Mouse (Mus musculus): ENCODE results near the gene Agap2. TPM values are rescaled to one million over a fixed set of nuclear protein-coding genes. Genes with fewer than 3 reads are reported as not detected.
"Not testable (repeated sequence)": the region's sequence is repeated elsewhere in the genome, so short reads cannot be mapped to it uniquely, and the experiment has no call there.

The Agap2 gene
- polyA plus RNA-seq, 1 experiment from 2014 or later = 2.9 TPM

GRCm38 (mm10) chr10:127121066-127121477, 46.0 kb downstream of the Agap2 start, which contains the start of gene Os9:
Gene Os9, minus strand, starts transcription at chr10:127121131.
- Histone ChIP-seq H3K36me3 (peaks cover 32% of the 10 kb centered on the region), H3K4me3 (peak within 1 kb of the TSS; percentile 96), H3K4me1 (peaks cover 36% of the 10 kb centered on the region), H3K9ac (replicated peaks) (peak within 1 kb of the TSS; percentile 86), H3K4me2 (replicated peaks) (peak within 1 kb of the TSS; percentile 87), H3K27me3 (no peaks in the 10 kb centered on the region), H3K9me3 (no peaks in the 10 kb centered on the region), H3K27ac (replicated peaks) (peak within 1 kb of the TSS; percentile 90)
- ATAC-seq (replicated peaks) = peak; percentile 95
- under 1% methylated on average over 19 of the region's 19 CpGs for WGBS

GRCm38 (mm10) chr10:127122018-127122417, 46.9 kb downstream of the Agap2 start:
- Histone ChIP-seq H3K4me2 (replicated peaks) (peak overlapping the region; percentile 87), H3K9ac (replicated peaks) (peak overlapping the region; percentile 23; the same call in 1 of the 2 replicates), H3K4me1 (peaks cover 36% of the 10 kb centered on the region), H3K4me3 (peak overlapping the region; percentile 96), H3K9me3 (no peaks in the 10 kb centered on the region), H3K27me3 (no peaks in the 10 kb centered on the region), H3K36me3 (peaks cover 24% of the 10 kb centered on the region), H3K27ac (replicated peaks) (peak overlapping the region; percentile 90)
- ATAC-seq (replicated peaks) = no peak
- WGBS = 84% methylated on average over 3 of the region's 3 CpGs

DNA sequence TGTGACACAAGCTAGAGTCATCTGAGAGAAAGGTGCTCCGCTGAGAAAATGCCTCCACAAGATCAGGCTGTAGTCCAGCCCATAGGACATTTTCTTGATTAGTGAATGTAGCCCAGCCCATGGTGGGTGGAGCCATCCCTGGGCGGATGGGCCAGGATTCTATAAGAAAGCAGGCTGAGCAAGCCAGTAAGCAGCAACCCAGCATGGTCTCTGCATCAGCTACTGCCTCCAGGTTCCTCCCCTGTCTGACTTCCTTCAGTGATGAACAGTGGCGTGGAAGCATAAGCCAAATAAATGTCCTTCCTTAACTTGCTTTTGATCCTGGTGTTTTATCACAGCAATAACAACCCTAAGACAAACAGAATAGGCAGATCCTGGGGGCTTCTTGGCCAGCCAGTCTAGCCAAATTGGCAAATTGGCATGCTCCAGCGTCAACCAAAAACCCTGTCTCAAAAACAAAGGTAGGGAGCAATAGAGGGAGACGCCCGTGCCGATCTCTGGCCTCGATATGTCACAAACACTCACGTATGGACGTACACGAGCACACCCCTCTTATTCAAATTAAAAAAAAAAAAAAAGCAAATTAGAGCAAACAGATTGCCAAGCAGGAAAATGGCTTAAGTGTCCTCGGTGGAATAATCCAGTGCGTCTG, 47.8 kb downstream of the Agap2 start:
- peak; percentile 26; the same call in 1 of the 2 replicates for ATAC-seq (replicated peaks)
- H3K27me3 ChIP-seq = no peaks in the 10 kb centered on the region
- peak overlapping the region; percentile 90 for H3K27ac ChIP-seq (replicated peaks)
- peak overlapping the region; percentile 87 for H3K4me2 ChIP-seq (replicated peaks)
- peak overlapping the region; percentile 44 for H3K9ac ChIP-seq (replicated peaks)
- H3K4me3 ChIP-seq = peak overlapping the region; percentile 96
- no peaks in the 10 kb centered on the region for H3K9me3 ChIP-seq
- 13% methylated on average over 13 of the region's 13 CpGs for WGBS
- peaks cover 16% of the 10 kb centered on the region for H3K36me3 ChIP-seq
- peaks cover 36% of the 10 kb centered on the region for H3K4me1 ChIP-seq

DNA sequence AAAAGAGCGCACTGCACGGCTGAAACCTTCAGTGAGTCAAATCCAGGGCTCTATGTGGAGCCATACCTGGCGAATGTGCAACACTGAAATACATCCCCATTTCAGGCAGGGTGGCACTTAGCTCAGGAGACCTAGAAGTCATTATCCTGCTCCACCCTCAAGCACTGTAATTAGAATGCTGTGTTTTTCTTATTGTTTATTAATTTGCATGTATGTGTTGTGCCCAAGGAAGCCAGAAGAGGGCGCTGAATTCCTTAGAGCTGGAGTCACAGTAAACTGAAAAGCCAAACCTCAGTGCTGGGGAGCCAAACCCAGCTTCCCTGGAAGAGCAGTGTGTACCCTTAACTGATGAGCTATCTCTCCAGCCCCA, 48.3 kb downstream of the Agap2 start:
- H3K27me3 ChIP-seq = no peaks in the 10 kb centered on the region
- peak overlapping the region; percentile 90 for H3K27ac ChIP-seq (replicated peaks)
- H3K4me2 ChIP-seq (replicated peaks) = peak overlapping the region; percentile 87
- H3K36me3 ChIP-seq = peaks cover 11% of the 10 kb centered on the region
- H3K4me1 ChIP-seq = peaks cover 36% of the 10 kb centered on the region
- WGBS = 8% methylated on average over 4 of the region's 4 CpGs
- no peak for ATAC-seq (replicated peaks)
- H3K9me3 ChIP-seq = no peaks in the 10 kb centered on the region
- H3K4me3 ChIP-seq = peak overlapping the region; percentile 96
- peak overlapping the region; percentile 44; the same call in 1 of the 2 replicates for H3K9ac ChIP-seq (replicated peaks)

DNA sequence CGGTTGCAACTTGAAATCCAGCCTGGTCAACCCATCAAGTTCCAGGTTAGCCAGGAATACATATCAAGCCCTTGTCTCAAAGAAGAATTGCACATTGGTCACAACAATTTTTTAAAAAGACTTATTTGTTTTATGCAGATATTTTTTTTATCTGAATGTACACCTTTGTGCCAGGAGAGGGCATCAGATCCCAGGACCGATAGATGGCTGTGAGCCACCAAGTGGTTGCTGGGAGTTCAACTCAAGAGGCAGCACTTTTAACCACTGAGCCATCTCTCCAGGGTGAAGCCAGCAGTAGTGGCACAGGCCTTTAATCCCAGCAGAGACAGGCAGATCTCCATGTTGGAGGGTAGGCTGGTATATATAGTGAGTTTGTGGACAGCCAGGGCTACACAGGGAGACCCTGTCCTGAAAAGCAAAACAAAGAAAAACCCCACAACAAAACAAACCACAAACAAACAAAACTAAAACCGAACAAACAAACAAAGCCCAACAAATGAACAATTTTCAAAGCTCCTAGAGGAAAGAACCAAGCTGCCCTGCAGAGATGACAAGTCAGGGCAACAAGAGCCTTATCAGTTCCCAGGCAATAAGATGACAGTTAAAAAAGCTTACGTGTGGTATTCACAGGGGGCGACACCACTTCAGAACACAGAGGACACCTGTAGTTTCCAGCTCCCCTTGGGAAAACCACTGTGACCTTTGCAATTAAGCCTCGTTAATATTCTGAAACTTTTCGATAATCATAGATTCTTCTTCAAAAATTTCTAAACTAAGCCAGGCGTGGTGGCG, 50.3 kb downstream of the Agap2 start:
- Histone ChIP-seq H3K27me3 (no peaks in the 10 kb centered on the region), H3K9ac (replicated peaks) (no peak overlapping the region), H3K27ac (replicated peaks) (no peak overlapping the region), H3K4me2 (replicated peaks) (no peak overlapping the region), H3K4me3 (no peak overlapping the region), H3K4me1 (peaks cover 23% of the 10 kb centered on the region), H3K36me3 (no peaks in the 10 kb centered on the region), H3K9me3 (no peaks in the 10 kb centered on the region)
- WGBS = 77% methylated on average over 9 of the region's 9 CpGs
- ATAC-seq (replicated peaks) = no peak

DNA sequence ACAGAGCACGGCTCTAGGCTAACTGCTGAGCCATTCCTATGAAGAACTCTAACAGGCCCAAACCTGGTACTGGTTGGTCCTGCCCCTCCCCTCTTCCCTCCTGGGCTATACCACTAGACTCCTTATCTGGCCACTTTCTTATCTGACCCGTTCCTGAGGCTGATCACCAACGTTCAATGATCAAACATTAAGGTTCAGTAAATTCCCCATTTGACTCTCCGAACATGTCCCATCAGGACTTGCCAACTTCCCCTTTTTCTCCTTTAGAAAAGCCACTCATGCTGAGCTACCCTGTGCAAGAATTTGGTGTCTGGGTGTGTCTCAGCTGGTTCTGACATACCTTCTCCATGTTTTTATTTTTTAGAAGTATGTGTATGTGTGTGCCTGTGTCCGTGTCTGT, 51.5 kb downstream of the Agap2 start:
- Histone ChIP-seq H3K36me3 (no peaks in the 10 kb centered on the region), H3K4me1 (peaks cover 21% of the 10 kb centered on the region), H3K9me3 (no peaks in the 10 kb centered on the region), H3K4me3 (no peak overlapping the region), H3K9ac (replicated peaks) (no peak overlapping the region), H3K27ac (replicated peaks) (no peak overlapping the region), H3K27me3 (no peaks in the 10 kb centered on the region), H3K4me2 (replicated peaks) (no peak overlapping the region)
- ATAC-seq (replicated peaks) = no peak
- 88% methylated on average over 5 of the region's 5 CpGs for WGBS

DNA sequence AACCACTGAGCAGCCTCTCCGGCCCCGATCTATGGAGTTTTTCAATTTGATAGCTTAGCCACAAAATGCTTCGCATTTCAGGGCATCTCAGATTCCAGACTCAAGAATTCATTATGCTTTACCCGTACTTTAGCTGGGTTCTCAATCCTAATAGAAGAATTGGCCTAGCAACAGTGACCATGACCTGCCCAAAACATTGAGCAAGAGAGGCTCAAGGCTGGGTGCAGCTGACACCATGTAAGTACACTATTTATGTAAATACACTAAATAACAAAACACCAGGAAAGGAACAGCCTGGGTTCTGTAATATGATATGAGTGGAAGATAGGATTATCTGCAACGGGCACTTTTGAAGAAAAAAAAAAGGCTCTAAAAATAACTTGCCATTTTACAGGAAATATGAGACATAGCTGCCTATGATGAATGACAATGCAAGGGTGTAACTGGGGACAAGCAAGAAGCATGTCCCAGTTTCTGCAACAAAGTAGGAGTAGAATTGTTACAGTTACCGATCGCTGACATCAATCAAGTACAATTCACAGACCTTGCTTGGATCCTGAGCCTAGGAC, 52.7 kb downstream of the Agap2 start:
- no peaks in the 10 kb centered on the region for H3K27me3 ChIP-seq
- WGBS = 88% methylated on average over 7 of the region's 7 CpGs
- H3K9me3 ChIP-seq = no peaks in the 10 kb centered on the region
- no peak overlapping the region for H3K4me3 ChIP-seq
- no peaks in the 10 kb centered on the region for H3K36me3 ChIP-seq
- H3K9ac ChIP-seq (replicated peaks) = no peak overlapping the region
- H3K4me2 ChIP-seq (replicated peaks) = no peak overlapping the region
- no peak overlapping the region for H3K27ac ChIP-seq (replicated peaks)
- peaks cover 9% of the 10 kb centered on the region for H3K4me1 ChIP-seq
- no peak for ATAC-seq (replicated peaks)

DNA sequence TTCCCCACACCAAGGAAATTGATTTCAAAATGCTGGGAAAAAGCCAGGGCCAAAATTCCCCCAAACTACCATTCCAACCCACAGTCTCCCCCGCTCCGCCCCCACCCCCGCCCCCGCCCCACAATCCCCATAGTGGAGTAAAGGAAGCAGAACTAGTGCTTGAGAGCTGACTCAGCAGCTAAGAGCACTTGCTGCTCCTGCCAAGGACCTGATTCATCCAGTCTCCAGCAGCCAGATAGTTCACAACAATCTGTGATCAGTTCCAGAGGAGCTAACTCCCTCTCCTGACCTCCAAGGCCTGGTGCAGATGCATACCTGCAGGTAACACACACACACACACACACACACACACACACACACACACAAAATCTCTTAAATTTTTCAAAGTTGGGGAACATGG, 54.3 kb downstream of the Agap2 start:
- ATAC-seq (replicated peaks) = no peak
- 80% methylated on average over 4 of the region's 4 CpGs for WGBS
- H3K4me3 ChIP-seq = no peak overlapping the region
- H3K27ac ChIP-seq (replicated peaks) = no peak overlapping the region
- no peak overlapping the region for H3K4me2 ChIP-seq (replicated peaks)
- H3K9ac ChIP-seq (replicated peaks) = no peak overlapping the region
- no peaks in the 10 kb centered on the region for H3K4me1 ChIP-seq
- H3K36me3 ChIP-seq = no peaks in the 10 kb centered on the region
- no peaks in the 10 kb centered on the region for H3K9me3 ChIP-seq
- no peaks in the 10 kb centered on the region for H3K27me3 ChIP-seq

DNA sequence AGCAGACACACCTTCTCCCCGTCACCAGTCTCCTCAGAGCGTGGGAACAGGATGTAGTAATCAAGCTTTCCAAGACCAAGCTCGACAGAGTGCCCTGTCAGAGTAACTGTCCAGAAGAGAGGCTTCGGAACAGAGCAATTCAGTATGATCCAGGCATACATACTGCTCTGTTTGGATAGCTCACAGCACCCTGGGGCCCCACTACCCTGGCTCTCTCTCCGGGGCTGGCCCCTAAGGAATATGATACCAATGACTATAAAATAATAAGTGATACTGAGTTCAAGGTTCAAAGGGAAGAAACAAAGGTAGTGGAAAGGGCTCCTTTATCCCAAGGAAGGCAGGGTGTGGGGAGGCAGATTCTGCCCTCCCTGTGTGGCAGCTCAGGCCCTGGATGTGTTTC, 57.4 kb downstream of the Agap2 start:
- Histone ChIP-seq H3K27ac (replicated peaks) (no peak overlapping the region), H3K4me2 (replicated peaks) (no peak overlapping the region), H3K4me1 (no peaks in the 10 kb centered on the region), H3K9ac (replicated peaks) (no peak overlapping the region), H3K27me3 (no peaks in the 10 kb centered on the region), H3K4me3 (no peak overlapping the region), H3K9me3 (no peaks in the 10 kb centered on the region), H3K36me3 (no peaks in the 10 kb centered on the region)
- WGBS = 71% methylated on average over 5 of the region's 5 CpGs
- no peak for ATAC-seq (replicated peaks)

GRCm38 (mm10) chr10:127134394-127135035, 59.4 kb downstream of the Agap2 start:
- not testable (repeated sequence) for H3K9me3 ChIP-seq; H3K36me3 ChIP-seq; H3K4me2 ChIP-seq (replicated peaks); H3K27me3 ChIP-seq; H3K9ac ChIP-seq (replicated peaks); H3K4me3 ChIP-seq; ATAC-seq (replicated peaks); H3K4me1 ChIP-seq; H3K27ac ChIP-seq (replicated peaks)
- WGBS = 82% methylated on average over 3 of the region's 3 CpGs

DNA sequence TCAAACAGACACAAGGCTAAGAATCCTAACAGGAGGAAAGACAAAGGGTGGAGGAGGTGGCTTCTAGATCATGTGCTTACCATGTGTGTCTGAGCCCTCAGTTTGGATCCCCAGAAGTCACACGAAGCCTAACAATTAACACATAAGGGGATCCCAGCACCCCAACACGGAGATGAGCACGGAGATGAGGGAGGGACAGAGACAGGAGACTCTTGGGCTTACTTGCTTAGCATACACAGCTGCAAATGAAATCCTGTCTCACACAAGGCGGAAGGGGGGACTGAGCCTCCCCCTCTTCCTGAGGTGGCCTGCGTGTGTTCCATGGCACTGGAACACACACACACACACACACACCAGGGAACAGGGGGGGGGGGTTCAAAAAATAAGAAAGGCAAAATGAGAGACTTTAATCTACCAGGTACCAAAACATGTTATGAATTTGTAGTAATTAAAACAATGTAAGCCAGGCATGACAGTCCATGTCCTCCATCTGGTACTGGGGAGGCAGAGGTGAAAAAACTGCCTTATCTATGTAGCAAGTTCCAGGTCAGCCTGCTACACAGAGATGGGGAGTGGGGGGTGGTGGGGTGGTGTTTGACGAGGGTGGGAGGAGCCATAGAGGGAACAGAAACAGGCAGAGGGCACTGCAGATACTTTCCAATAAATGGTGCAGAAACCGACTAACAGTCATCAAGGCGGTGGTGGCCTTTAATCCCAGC, 60.2 kb downstream of the Agap2 start:
- no peaks in the 10 kb centered on the region for H3K4me1 ChIP-seq
- 61% methylated on average over 8 of the region's 8 CpGs for WGBS
- H3K27me3 ChIP-seq = no peaks in the 10 kb centered on the region
- no peak overlapping the region for H3K4me3 ChIP-seq
- no peaks in the 10 kb centered on the region for H3K9me3 ChIP-seq
- H3K9ac ChIP-seq (replicated peaks) = no peak overlapping the region
- no peak overlapping the region for H3K4me2 ChIP-seq (replicated peaks)
- H3K36me3 ChIP-seq = no peaks in the 10 kb centered on the region
- H3K27ac ChIP-seq (replicated peaks) = no peak overlapping the region
- no peak for ATAC-seq (replicated peaks)

All from forebrain, embryonic 15.5 days (tissue).